Mouse (Mus musculus) neutrophil, adult 83 days (primary cell): Measurements from ENCODE around the gene Pdzd8. TPM values are rescaled to one million over a fixed set of nuclear protein-coding genes. Genes with fewer than 3 reads are reported as not detected.

Experiments
- total RNA-seq, 2 experiments: library from RNA; stranded (reverse); gene quantifications; one replicate each; pipeline ENCODE4 v1.2.4; 2023

The Pdzd8 gene
- 10 to 100 TPM; 69.1 to 79.2 TPM for total RNA-seq

DNA sequence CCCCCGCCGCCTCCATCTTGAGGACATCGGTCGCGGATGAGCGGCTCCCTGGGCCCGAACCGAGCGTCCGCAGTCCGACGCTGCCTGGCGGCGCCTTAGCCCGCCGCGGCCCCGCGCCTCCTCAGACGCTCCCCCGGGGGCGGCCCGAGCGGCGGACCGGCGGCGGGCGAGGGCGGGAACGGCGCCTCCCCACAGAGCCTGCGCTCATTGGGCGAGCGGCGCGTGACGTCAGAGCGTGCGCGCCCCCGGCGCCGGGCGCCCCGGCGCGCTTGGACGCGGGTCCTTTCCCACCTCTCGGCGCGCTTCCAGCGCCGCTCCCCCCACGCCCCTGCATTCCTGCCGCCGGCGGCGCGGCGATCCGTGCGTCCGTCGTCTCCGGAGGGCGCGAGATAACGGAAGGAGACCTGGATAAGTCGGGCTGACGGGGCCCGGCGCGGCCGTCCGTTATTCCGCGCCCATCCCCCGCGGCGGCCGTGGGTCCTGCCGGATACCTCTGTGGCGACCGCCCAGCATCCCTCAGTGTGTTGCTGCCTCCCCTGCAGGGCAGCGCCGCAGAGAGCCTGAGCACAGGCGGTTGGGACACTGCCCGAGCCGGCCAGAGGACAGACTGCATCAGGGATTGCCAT lies at the start of gene Pdzd8:
Gene Pdzd8, minus strand, starts transcription at position 123 of the 626 bp plus-strand sequence.

DNA sequence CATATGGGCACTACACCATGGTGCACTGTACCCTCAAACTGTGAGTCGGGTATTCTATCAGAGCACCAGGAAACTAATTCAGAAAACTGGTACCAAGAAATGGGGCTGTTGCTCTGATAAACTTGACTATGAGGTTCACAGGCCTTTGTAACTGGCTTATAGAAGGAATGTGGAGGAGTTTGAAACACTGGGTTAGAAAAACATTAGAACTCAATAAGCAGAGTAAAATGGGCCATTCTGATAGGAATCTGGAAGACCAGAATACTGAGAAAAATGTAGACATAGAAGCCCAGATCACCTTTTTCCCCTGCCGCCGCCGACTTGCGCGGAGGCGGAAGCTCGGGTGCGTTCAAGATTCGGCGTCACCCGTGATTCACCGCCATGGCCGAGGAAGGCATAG lies 23.6 kb downstream of the Pdzd8 start, which contains the start of gene Rps12-ps3:
Gene Rps12-ps3, plus strand, starts transcription at position 301 of the 400 bp plus-strand sequence.

DNA sequence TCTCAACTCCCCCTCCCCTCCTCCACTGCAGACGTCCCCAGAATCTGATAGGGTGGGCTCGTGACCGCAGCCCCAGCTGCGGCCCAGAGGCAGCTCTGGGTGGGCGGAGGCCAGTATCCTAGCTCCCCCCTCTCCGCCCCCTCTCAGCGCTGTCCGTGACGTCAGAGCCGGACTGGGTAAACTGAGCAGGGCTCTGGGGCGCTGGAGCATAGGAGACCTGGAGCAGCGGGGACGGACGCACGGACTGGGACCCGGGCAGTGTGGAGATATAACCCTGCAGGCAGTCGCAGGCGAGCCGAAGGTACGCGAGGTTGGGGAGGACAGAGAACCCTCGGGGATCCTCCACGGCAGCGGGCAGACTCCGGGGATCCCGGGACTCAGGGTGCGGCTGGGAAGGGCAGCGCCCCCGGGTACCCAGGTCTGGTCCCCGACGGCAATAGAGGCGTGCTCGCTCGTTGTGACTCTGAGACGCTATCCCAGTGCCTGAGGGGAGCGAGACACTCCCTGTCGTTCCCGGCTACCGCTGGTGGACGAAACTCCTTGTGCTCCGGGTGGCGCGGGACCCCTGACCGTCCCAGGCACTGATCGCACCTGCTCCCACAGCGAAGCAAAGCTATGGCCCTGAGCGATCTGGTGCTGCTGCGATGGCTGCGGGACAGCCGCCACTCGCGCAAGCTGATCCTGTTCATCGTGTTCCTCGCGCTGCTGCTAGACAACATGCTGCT lies 84.7 kb downstream of the Pdzd8 start, which contains the start of gene Slc18a2:
Gene Slc18a2, plus strand, starts transcription at position 179 of the 725 bp plus-strand sequence.

Other genes with a start within 250 kb of the Pdzd8 start
- not detected for gene Vax1, start 175.7 kb downstream of the Pdzd8 start, total RNA-seq
- not detected for gene Kcnk18, start 126.6 kb downstream of the Pdzd8 start, total RNA-seq
- under 1 TPM; 0.55 to 0.82 TPM for gene Slc18a2, start 84.9 kb downstream of the Pdzd8 start, total RNA-seq
- 100 to 1,000 TPM; 579 to 715 TPM for gene Rps12-ps3, start 23.5 kb downstream of the Pdzd8 start, total RNA-seq
- gene Emx2, start 112.6 kb upstream of the Pdzd8 start, total RNA-seq: not detected